Mouse (Mus musculus): ENCODE results near the gene B3gnt2. TPM values are rescaled to one million over a fixed set of nuclear protein-coding genes. Genes with fewer than 3 reads are reported as not detected.

The B3gnt2 gene
- 3.4 and 3.5 TPM in 2 replicates for polyA plus RNA-seq (2015; fragmentation: Nextera tagmentation; extraction: Ambion mirVana)

DNA sequence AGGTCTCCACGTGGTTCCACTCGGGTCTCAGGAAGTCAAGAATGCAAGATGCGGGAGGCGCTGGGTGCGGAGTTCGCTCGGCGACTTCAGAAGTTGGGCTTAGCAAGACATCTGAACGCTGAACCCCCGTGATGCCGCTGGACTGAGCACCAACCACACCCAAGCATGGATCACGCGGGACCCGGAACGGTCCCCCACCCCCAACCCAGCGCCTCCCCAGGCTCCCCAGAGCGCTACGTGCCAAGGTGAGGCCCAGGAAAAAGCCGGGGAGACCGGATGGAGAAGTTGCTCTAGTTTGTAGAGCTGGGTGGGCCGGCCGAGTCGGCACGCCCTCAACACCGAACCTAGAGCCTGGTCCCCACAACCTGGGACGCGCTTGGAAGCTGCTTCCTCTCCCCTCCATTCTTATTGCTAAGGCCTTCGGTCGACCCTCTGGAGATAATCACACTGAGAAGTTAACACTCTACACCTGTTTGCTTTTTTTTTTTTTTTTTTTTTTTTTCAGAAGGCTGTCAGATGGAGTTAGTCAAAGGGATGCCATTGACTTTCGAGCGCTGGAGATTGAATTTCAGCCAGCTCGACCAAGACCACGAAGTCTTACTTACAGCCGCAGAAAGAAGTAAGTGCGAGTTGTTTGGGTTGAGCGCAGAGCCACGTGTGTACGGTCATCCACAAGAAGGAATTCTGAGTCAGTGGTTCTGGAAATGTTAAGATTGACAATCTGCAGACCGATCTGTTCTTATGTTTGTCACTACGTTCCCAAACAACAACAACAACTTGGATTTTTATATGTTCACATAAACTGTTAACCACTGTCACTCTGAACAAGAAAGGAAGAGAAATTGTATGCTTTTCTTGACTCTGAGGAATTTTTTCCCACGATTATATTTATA is at the start of gene B3gnt2:
B3gnt2 (minus strand) TSS at position 627 of the 893 bp plus-strand sequence.

Other genes starting within 250 kb of the B3gnt2 start
- gene Zrsr1, start 111.0 kb upstream of the B3gnt2 start, polyA plus RNA-seq (2015; fragmentation: Nextera tagmentation; extraction: Ambion mirVana) = 9.6 and 10.6 TPM in 2 replicates
- 3.4 and 4.2 TPM in 2 replicates for gene Gm28048, start 121.1 kb upstream of the B3gnt2 start, polyA plus RNA-seq (2015; fragmentation: Nextera tagmentation; extraction: Ambion mirVana)
- 213 and 230 TPM in 2 replicates for gene Commd1, start 121.4 kb upstream of the B3gnt2 start, polyA plus RNA-seq (2015; fragmentation: Nextera tagmentation; extraction: Ambion mirVana)
- 199 and 203 TPM in 2 replicates for gene Cct4, start 129.6 kb upstream of the B3gnt2 start, polyA plus RNA-seq (2015; fragmentation: Nextera tagmentation; extraction: Ambion mirVana)
- 5.0 and 5.3 TPM in 2 replicates for gene Fam161a, start 146.6 kb upstream of the B3gnt2 start, polyA plus RNA-seq (2015; fragmentation: Nextera tagmentation; extraction: Ambion mirVana)

Measured in neural tube, postnatal 0 days (tissue).